Mouse (Mus musculus) C2C12 (cell line): ENCODE results near the gene Asphd2. TPM values are rescaled to one million over a fixed set of nuclear protein-coding genes. Genes with fewer than 3 reads are reported as not detected.

Source experiments
- H3K27me3 ChIP-seq: one replicate; pipeline ENCODE4 v1.6.1; 2011; ENCODE audit not compliant: control insufficient read depth, insufficient read depth, insufficient read length
- H3K36me3 ChIP-seq: one replicate; pipeline ENCODE4 v1.6.1; 2011; ENCODE audit not compliant: control insufficient read depth, insufficient read depth
- H3K4me3 ChIP-seq: one replicate; pipeline ENCODE4 v1.5.1; 2011; ENCODE audit warnings: mild to moderate bottlenecking, control low read depth; ENCODE audit not compliant: poor library complexity, insufficient read depth, severe bottlenecking
- H3K79me2 ChIP-seq: one replicate; pipeline ENCODE4 v1.6.1; 2011; ENCODE audit not compliant: control insufficient read depth, insufficient read depth
- H3K79me3 ChIP-seq: one replicate; pipeline ENCODE4 v1.6.1; 2011; ENCODE audit warnings: low read depth, control low read depth
- H3ac ChIP-seq: one replicate; pipeline ENCODE3; 2011; ENCODE audit warnings: low read depth; ENCODE audit not compliant: control insufficient read depth, insufficient read length
- CEBPB ChIP-seq: IDR thresholded peaks from one replicate; pipeline ENCODE4 v1.6.1; 2011; ENCODE audit warnings: low read depth, mild to moderate bottlenecking, control low read depth, moderate library complexity
- CTCF ChIP-seq: IDR thresholded peaks from one replicate; pipeline ENCODE4 v1.5.1; 2011; ENCODE audit not compliant: control insufficient read depth, insufficient read depth, insufficient read length
- FOSL1 ChIP-seq: IDR thresholded peaks from one replicate; pipeline ENCODE4 v1.8.0; 2011; ENCODE audit warnings: mild to moderate bottlenecking, low read length; ENCODE audit not compliant: poor library complexity, insufficient read depth, severe bottlenecking
- MAX ChIP-seq: IDR thresholded peaks from one replicate; pipeline ENCODE4 v1.6.1; 2011; ENCODE audit warnings: mild to moderate bottlenecking, control low read depth
- MYOD1 ChIP-seq: IDR thresholded peaks from one replicate; pipeline ENCODE4 v1.6.1; 2011; ENCODE audit warnings: low read depth; ENCODE audit not compliant: control insufficient read depth, insufficient read length
- MYOG ChIP-seq: IDR thresholded peaks from one replicate; pipeline ENCODE4 v1.6.1; 2011; ENCODE audit not compliant: control insufficient read depth, insufficient read length; ENCODE audit errors: extremely low read depth
- USF1 ChIP-seq: IDR thresholded peaks from one replicate; pipeline ENCODE4 v1.6.1; 2011; ENCODE audit warnings: low read depth, mild to moderate bottlenecking, control low read depth, moderate library complexity
- polyA plus RNA-seq: library from polyadenylated mRNA; unstranded; fragments of >200 nt; fragmentation: generic; extraction: Trizol; gene quantifications from one replicate; pipeline ENCODE4 v1.2.1, GENCODE M21; 2012; ENCODE audit warnings: missing spikeins

The Asphd2 gene
- polyA plus RNA-seq, 1 experiment, result 10.8 TPM

DNA sequence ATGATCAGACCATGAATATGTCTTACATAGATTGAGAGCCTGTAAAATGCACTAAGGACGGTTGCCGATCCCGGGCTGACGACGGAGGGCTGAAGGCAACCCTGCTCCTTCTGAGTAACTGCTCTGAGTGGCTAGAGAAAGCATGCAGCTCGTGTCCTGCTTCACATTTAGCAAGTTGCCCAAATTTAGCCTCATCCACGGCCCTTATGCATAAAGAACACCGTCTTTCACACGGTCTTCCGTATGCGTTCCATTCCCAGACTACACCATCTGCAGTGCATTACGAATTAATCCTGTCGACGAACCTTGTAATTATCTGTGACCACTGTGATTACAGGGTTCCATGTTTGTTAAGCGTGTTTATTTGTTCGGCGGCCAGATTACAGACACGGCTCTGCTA lies 1.4 kb upstream of the Asphd2 start:
- Histone ChIP-seq H3K4me3 (no peak overlapping the region), H3ac (no peak overlapping the region)
- no peak for TF ChIP-seq CEBPB
- TF ChIP-seq CTCF, result no peak
- no peak for TF ChIP-seq FOSL1
- no peak for TF ChIP-seq MYOG
- no peak for TF ChIP-seq MYOD1
- TF ChIP-seq USF1, result no peak
- no peak for TF ChIP-seq MAX

GRCm38 (mm10) chr5:112394415-112394763 lies 277 bp downstream of the Asphd2 start:
- peak overlapping the region; percentile 46 for H3ac ChIP-seq
- no peak for TF ChIP-seq MAX
- no peak for TF ChIP-seq USF1
- TF ChIP-seq CEBPB, result no peak
- TF ChIP-seq MYOD1, result no peak
- TF ChIP-seq MYOG, result no peak
- no peak for TF ChIP-seq CTCF
- TF ChIP-seq FOSL1, result no peak
- H3K79me2 ChIP-seq, result no peaks in the 10 kb centered on the region
- H3K4me3 ChIP-seq, result no peak overlapping the region
- H3K79me3 ChIP-seq, result no peaks in the 10 kb centered on the region
- peaks cover 4% of the 10 kb centered on the region for H3K27me3 ChIP-seq
- no peaks in the 10 kb centered on the region for H3K36me3 ChIP-seq

More for the DNA sequence above, 1.4 kb upstream of the Asphd2 start:
- Histone ChIP-seq H3K27me3 (peaks cover 4% of the 10 kb centered on the region), H3K79me3 (no peaks in the 10 kb centered on the region), H3K79me2 (no peaks in the 10 kb centered on the region), H3K36me3 (no peaks in the 10 kb centered on the region)

GRCm38 (mm10) chr5:112393741-112394414 lies 788 bp downstream of the Asphd2 start:
- H3ac ChIP-seq, result no peak overlapping the region
- H3K79me3 ChIP-seq, result no peaks in the 10 kb centered on the region
- H3K4me3 ChIP-seq, result no peak overlapping the region
- no peaks in the 10 kb centered on the region for H3K36me3 ChIP-seq
- H3K27me3 ChIP-seq, result peaks cover 4% of the 10 kb centered on the region
- TF ChIP-seq FOSL1, result no peak
- H3K79me2 ChIP-seq, result no peaks in the 10 kb centered on the region

- H3K79me2 ChIP-seq, result no peaks in the 10 kb centered on the region
- H3K79me3 ChIP-seq, result no peaks in the 10 kb centered on the region
- H3K4me3 ChIP-seq, result no peak overlapping the region
- no peak for TF ChIP-seq CEBPB
- no peak overlapping the region for H3ac ChIP-seq
- peaks cover 4% of the 10 kb centered on the region for H3K27me3 ChIP-seq
- H3K36me3 ChIP-seq, result no peaks in the 10 kb centered on the region
Observed at GRCm38 (mm10) chr5:112391676-112392323, 2.9 kb downstream of the Asphd2 start.

- Histone ChIP-seq H3K79me2 (no peaks in the 10 kb centered on the region), H3K36me3 (no peaks in the 10 kb centered on the region), H3K27me3 (peaks cover 4% of the 10 kb centered on the region), H3ac (no peak overlapping the region), H3K79me3 (no peaks in the 10 kb centered on the region), H3K4me3 (no peak overlapping the region)
- TF ChIP-seq USF1 (no peak), CTCF (no peak), FOSL1 (no peak), MYOG (no peak), CEBPB (no peak), MYOD1 (no peak), MAX (no peak)
Observed at GRCm38 (mm10) chr5:112391002-112391401, 3.7 kb downstream of the Asphd2 start.

GRCm38 (mm10) chr5:112389352-112389751 lies 5.3 kb downstream of the Asphd2 start:
- peaks cover 3% of the 10 kb centered on the region for H3K27me3 ChIP-seq
- no peak for TF ChIP-seq MAX
- TF ChIP-seq MYOD1, result no peak
- no peak for TF ChIP-seq USF1
- TF ChIP-seq CEBPB, result no peak
- TF ChIP-seq FOSL1, result no peak
- no peak for TF ChIP-seq MYOG
- no peak for TF ChIP-seq CTCF
- H3K79me3 ChIP-seq, result no peaks in the 10 kb centered on the region
- H3K4me3 ChIP-seq, result no peak overlapping the region
- no peaks in the 10 kb centered on the region for H3K79me2 ChIP-seq
- no peaks in the 10 kb centered on the region for H3K36me3 ChIP-seq
- H3ac ChIP-seq, result no peak overlapping the region
